20 mouse cellular contexts compared by ENCODE assay signal in the genomic region with DNA sequence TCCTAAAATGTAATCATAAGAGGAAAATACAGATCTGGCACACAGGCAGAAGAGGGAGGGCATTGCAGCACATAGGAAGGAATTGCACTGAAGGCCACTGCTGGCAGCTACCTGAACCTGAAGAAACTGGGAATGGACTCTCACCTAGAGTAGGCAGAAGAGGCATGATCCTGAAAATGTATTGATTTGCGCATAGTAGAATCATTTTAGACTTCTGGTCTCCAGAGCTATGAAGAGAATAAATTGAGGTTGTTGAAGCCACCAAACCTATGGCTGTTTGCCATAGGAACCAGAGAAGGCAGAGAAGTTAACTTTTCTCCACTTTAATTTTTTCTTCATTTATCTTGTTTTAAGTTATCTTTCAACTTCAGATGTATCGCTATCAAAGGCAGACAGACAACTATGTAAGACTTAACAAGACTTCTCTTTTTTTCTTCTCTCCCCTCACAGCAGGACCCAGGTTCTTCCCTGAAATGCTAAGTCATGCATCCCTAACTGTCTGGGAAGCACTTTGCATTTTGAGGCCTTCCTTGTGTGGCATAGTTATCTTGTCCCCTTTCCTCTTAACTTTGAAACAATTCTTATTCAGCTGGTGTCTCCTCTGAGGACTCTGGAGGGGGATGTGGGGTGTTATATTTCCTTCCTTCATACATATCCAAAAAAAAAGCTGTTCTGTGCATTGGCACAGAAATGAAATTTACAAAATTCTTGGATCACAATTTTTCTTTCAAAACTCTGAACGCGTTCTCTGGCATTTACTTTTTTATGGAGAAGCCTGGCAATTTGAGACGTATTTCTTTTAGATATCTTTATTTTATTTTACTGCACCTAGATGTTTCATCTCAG.
A peak's percentile ranks its signal among the peaks of the same experiment; 100 is the strongest.
DNase-seq lines count a peak whose midpoint lies in the region; ATAC-seq and TF ChIP-seq lines count a peak whose summit lies in the region.
"Had no signal": no experiment of that assay in that cellular context is flagged by ENCODE, and none has a peak within 500 bp of the region (broad histone marks: within the 10 kb centered on the region; RNA-seq: fewer than 3 reads in every experiment).

No protein-coding gene starts in this region.

- TF ChIP-seq POLR2A in cortical plate, adult 2 months (IDR thresholded peaks at IDR 0.05; ENCODE audit: extremely low read depth, insufficient read depth, low read length) = no peak
- no peak for TF ChIP-seq POLR2A in cerebellum, adult 2 months (IDR thresholded peaks at IDR 0.05; ENCODE audit: borderline replicate concordance, insufficient read depth, low read length)

- H3K27ac ChIP-seq in cortical plate, adult 2 months (ENCODE audit: insufficient read depth, low read length) = peak overlapping the region; percentile 53
- H3K27ac ChIP-seq in cerebellum, adult 2 months (ENCODE audit: insufficient read depth, low read length) = no peak overlapping the region
- H3K27ac ChIP-seq: heart, embryonic 13.5 days; macrophage had no signal

- WGBS in cerebellum, adult 2 months = 82% methylated on average over 5 of the region's 5 CpGs

- no peak for DNase-seq in frontal cortex, postnatal 25 days (ENCODE audit: low spot score in 2 of 2)
- DNase-seq in MEL-GATA-1-ER (ENCODE audit: extremely low read depth, low read depth) = peak; percentile 97
- DNase-seq in cerebellum, adult 2 months = no peak
- DNase-seq in gastrocnemius, adult 8-10 months (ENCODE audit: low spot score in 2 of 2) = no peak
- DNase-seq: adrenal gland, adult 8-10 months; B cell, adult 2 months; cerebellum, adult 9-11 months; heart, postnatal 4 days; kidney, postnatal 14 days; lung, embryonic 14.5 days; midbrain, embryonic 14.5 days; retina, postnatal 1 day; thymus, adult 2 months had no signal

- peaks cover 2% of the 10 kb centered on the region; the same call in 1 of the 2 replicates for H3K4me1 ChIP-seq in cortical plate, adult 2 months (ENCODE audit: control insufficient read depth, insufficient read depth, low read length)
- no peaks in the 10 kb centered on the region for H3K4me1 ChIP-seq in cerebellum, adult 2 months (ENCODE audit: control insufficient read depth, insufficient read depth, low read length)

- no peak overlapping the region for H3K4me3 ChIP-seq in cortical plate, adult 2 months (ENCODE audit: insufficient read depth, low read length)
- no peak overlapping the region for H3K4me3 ChIP-seq in cerebellum, adult 2 months (replicated peaks; ENCODE audit: insufficient read depth, low read depth, low read length)
- H3K4me3 ChIP-seq: heart, embryonic 13.5 days had no signal

- no peak for TF ChIP-seq CTCF in cortical plate, adult 2 months (IDR thresholded peaks at IDR 0.05; ENCODE audit: extremely low read depth, insufficient read depth, low read length)
- TF ChIP-seq CTCF in cerebellum, adult 2 months (IDR thresholded peaks at IDR 0.05; ENCODE audit: borderline replicate concordance, insufficient read depth, low read depth, low read length) = no peak

- peak; percentile 70 for ATAC-seq in frontal cortex, adult (ENCODE audit: low TSS enrichment)
- ATAC-seq in megakaryocyte progenitor cell, adult 5-6 weeks (replicated peaks; ENCODE audit: poor library complexity) = peak; percentile 79
- ATAC-seq: hindbrain, embryonic 16.5 days; intestine, postnatal 0 days had no signal

- no peaks in the 10 kb centered on the region for H3K27me3 ChIP-seq in cerebellum, adult 2 months (ENCODE audit: control insufficient read depth, insufficient read depth, low read length)
- H3K27me3 ChIP-seq: heart, embryonic 13.5 days had no signal
